Mouse (Mus musculus): ENCODE data around the gene Adipor2.

Adipor2 gene

GRCm38 (mm10) chr6:119313588-119314375, 103.7 kb downstream of the Adipor2 start:
- CTCF ChIA-PET, result interaction anchor here (0.6 kb wide), 1 partner anchor 163 kb away, joined by 8 read pairs; no protein-coding TSS in a partner anchor

- CTCF ChIA-PET, result no interaction called here
These were observed 104.4 kb downstream of the Adipor2 start for GRCm38 (mm10) chr6:119313096-119313495.

GRCm38 (mm10) chr6:119312381-119312780, 105.1 kb downstream of the Adipor2 start:
- CTCF ChIA-PET, result no interaction called here

- CTCF ChIA-PET, result no interaction called here
These were observed 107.3 kb downstream of the Adipor2 start for GRCm38 (mm10) chr6:119310176-119310575.

GRCm38 (mm10) chr6:119307867-119308413, 109.6 kb downstream of the Adipor2 start:
- CTCF ChIA-PET, result no interaction called here

GRCm38 (mm10) chr6:119303331-119303730, 114.2 kb downstream of the Adipor2 start:
- CTCF ChIA-PET, result no interaction called here
